Mouse (Mus musculus) gastrocnemius, postnatal 14 days (tissue): ENCODE measurements around the gene Olfr574. TPM values are rescaled to one million over a fixed set of nuclear protein-coding genes. Genes with fewer than 3 reads are reported as not detected.

Source experiments
- total RNA-seq, 2 experiments: library from RNA; stranded (reverse); gene quantifications; 2 replicates each; pipeline ENCODE4 v1.2.3; 2021

The Olfr574 gene
- total RNA-seq, 2 experiments from 2014 or later, result not detected

Other genes starting within 250 kb of the Olfr574 start
- 1 to 10 TPM; 2.5 to 2.6 TPM for gene Olfr558, start 246.3 kb upstream of the Olfr574 start, total RNA-seq
- not detected for gene Olfr33, start 229.4 kb upstream of the Olfr574 start, total RNA-seq
- not detected for gene Olfr559, start 221.0 kb upstream of the Olfr574 start, total RNA-seq
- gene Olfr560, start 189.1 kb upstream of the Olfr574 start, total RNA-seq, result not detected
- under 1 TPM; 0.66 to 0.69 TPM for gene Olfr78, start 189.0 kb upstream of the Olfr574 start, total RNA-seq
- gene Olfr561, start 177.2 kb upstream of the Olfr574 start, total RNA-seq, result not detected
- gene Olfr564, start 145.0 kb upstream of the Olfr574 start, total RNA-seq, result not detected
- not detected for gene Olfr566, start 89.7 kb upstream of the Olfr574 start, total RNA-seq
- gene Olfr568, start 71.3 kb upstream of the Olfr574 start, total RNA-seq, result not detected
- gene Olfr569, start 57.6 kb upstream of the Olfr574 start, total RNA-seq, result not detected
- gene Olfr570, start 53.9 kb upstream of the Olfr574 start, total RNA-seq, result not detected
- not detected for gene Olfr571, start 30.9 kb upstream of the Olfr574 start, total RNA-seq
- not detected for gene Olfr572, start 24.1 kb upstream of the Olfr574 start, total RNA-seq
- not detected for gene Olfr573-ps1, start 5.9 kb upstream of the Olfr574 start, total RNA-seq
- not detected for gene Olfr575, start 10.3 kb downstream of the Olfr574 start, total RNA-seq
- not detected for gene Olfr576, start 14.2 kb downstream of the Olfr574 start, total RNA-seq
- not detected for gene Olfr577, start 27.5 kb downstream of the Olfr574 start, total RNA-seq
- gene Olfr578, start 40.9 kb downstream of the Olfr574 start, total RNA-seq, result not detected
- not detected for gene Olfr582, start 89.6 kb downstream of the Olfr574 start, total RNA-seq
- gene Olfr583, start 102.8 kb downstream of the Olfr574 start, total RNA-seq, result not detected
- gene Olfr584, start 133.4 kb downstream of the Olfr574 start, total RNA-seq, result not detected
- not detected for gene Olfr585, start 149.3 kb downstream of the Olfr574 start, total RNA-seq
- gene Olfr586, start 177.2 kb downstream of the Olfr574 start, total RNA-seq, result not detected
- gene Olfr588-ps1, start 192.4 kb downstream of the Olfr574 start, total RNA-seq, result not detected
- gene Olfr589, start 207.9 kb downstream of the Olfr574 start, total RNA-seq, result not detected
- not detected for gene Olfr591, start 229.9 kb downstream of the Olfr574 start, total RNA-seq
- not detected for gene Olfr592, start 236.3 kb downstream of the Olfr574 start, total RNA-seq